Comparison of ENCODE assay signal across 8 mouse cellular contexts in genomic region chr2:30472731-30473351, GRCm38 (mm10). TPM values are rescaled to one million over a fixed set of nuclear protein-coding genes. Genes with fewer than 3 reads are reported as not detected.
DNase-seq lines count a peak whose midpoint lies in the region; ATAC-seq and TF ChIP-seq lines count a peak whose summit lies in the region.

No protein-coding gene starts in this region.

- WGBS in hindbrain, postnatal 0 days: 2% methylated on average over 52 of the region's 60 CpGs
- under 1% methylated on average over 60 of the region's 60 CpGs for WGBS in liver, embryonic 15.5 days (ENCODE audit: insufficient replicate concordance)

- peaks cover 97% of the 10 kb centered on the region for H3K27me3 ChIP-seq in megakaryocyte, embryonic 14.5 days (replicated peaks)
- no peaks in the 10 kb centered on the region for H3K27me3 ChIP-seq in hindbrain, postnatal 0 days (ENCODE audit: insufficient read depth, low read length)
- peaks cover 95% of the 10 kb centered on the region for H3K27me3 ChIP-seq in liver, embryonic 15.5 days

- H3K27ac ChIP-seq in hindbrain, postnatal 0 days: peak overlapping the region; percentile 88
- H3K27ac ChIP-seq in liver, embryonic 15.5 days (replicated peaks): peak overlapping the region; percentile 68

- no peak for ATAC-seq in megakaryocyte, adult 5-6 weeks (ENCODE audit: poor library complexity, severe bottlenecking)
- no peak for ATAC-seq in hindbrain, postnatal 0 days
- ATAC-seq in liver, embryonic 15.5 days (ENCODE audit: insufficient read depth): no peak

- peak overlapping the region; percentile 77 for H3K4me2 ChIP-seq in hindbrain, postnatal 0 days (ENCODE audit: low read depth, low read length)
- H3K4me2 ChIP-seq in liver, embryonic 15.5 days: peak overlapping the region; percentile 72

- no peak for TF ChIP-seq CTCF in hindbrain, postnatal 0 days (IDR thresholded peaks at IDR 0.05; ENCODE audit: low read depth)

- H3K36me3 ChIP-seq in megakaryocyte, embryonic 14.5 days (replicated peaks; ENCODE audit: low read length): no peaks in the 10 kb centered on the region
- H3K36me3 ChIP-seq in hindbrain, postnatal 0 days (ENCODE audit: insufficient read depth, low read length): no peaks in the 10 kb centered on the region
- no peaks in the 10 kb centered on the region for H3K36me3 ChIP-seq in liver, embryonic 15.5 days (replicated peaks)

- no peaks in the 10 kb centered on the region for H3K9me3 ChIP-seq in megakaryocyte, embryonic 14.5 days
- no peaks in the 10 kb centered on the region for H3K9me3 ChIP-seq in hindbrain, postnatal 0 days (ENCODE audit: low read length)
- H3K9me3 ChIP-seq in liver, embryonic 15.5 days (replicated peaks): no peaks in the 10 kb centered on the region

- H3K4me1 ChIP-seq in megakaryocyte, embryonic 14.5 days: peaks cover 57% of the 10 kb centered on the region
- H3K4me1 ChIP-seq in hindbrain, postnatal 0 days (ENCODE audit: insufficient read depth, low read length): peaks cover 17% of the 10 kb centered on the region
- peaks cover 40% of the 10 kb centered on the region for H3K4me1 ChIP-seq in liver, embryonic 15.5 days (replicated peaks)

- H3K4me3 ChIP-seq in megakaryocyte, embryonic 14.5 days (replicated peaks): peak overlapping the region; percentile 92
- peak overlapping the region; percentile 80 for H3K4me3 ChIP-seq in hindbrain, postnatal 0 days (ENCODE audit: low read length)
- peak overlapping the region; percentile 55 for H3K4me3 ChIP-seq in liver, embryonic 15.5 days (replicated peaks)

- H3K9ac ChIP-seq in hindbrain, postnatal 0 days (replicated peaks; ENCODE audit: low read length): peak overlapping the region; percentile 91
- peak overlapping the region; percentile 47; the same call in 1 of the 2 replicates for H3K9ac ChIP-seq in liver, embryonic 15.5 days

- peak; percentile 56 to 66 for DNase-seq in adrenal gland, postnatal 36 days
- DNase-seq in gastrocnemius, adult 8-10 months (ENCODE audit: low spot score in 2 of 2): peak; percentile 36 to 45
- peak; percentile 49 for DNase-seq in hindbrain, postnatal 0 days (ENCODE audit: low spot score)
- DNase-seq in retina, embryonic 14.5 days (ENCODE audit: low spot score): peak; percentile 58
- no peak for DNase-seq in frontal cortex, postnatal 25 days (ENCODE audit: low spot score in 2 of 2)

RNA-seq across cellular contexts. Expression of gene Ier5l, which starts 1.2 kb away (rescaled TPM):
- polyA plus RNA-seq in megakaryocyte, embryonic 14.5 days (2012; ENCODE audit: insufficient read depth, low replicate concordance): 2.7 and 5.0 TPM in 2 replicates
- 0.18 and 0.40 TPM in 2 replicates for total RNA-seq in megakaryocyte, adult 5-6 weeks (2015)
- 0.99 and 1.1 TPM in 2 replicates for total RNA-seq in megakaryocyte, adult 5-6 weeks (2017)
- total RNA-seq in adrenal gland, postnatal 36 days (2021): 1 to 10 TPM; 3.3 to 4.5 TPM
- 1 to 10 TPM in 3 of 4 experiments, under 1 TPM in 1; 0.96 to 1.7 (median 1.4) TPM for total RNA-seq in gastrocnemius, adult 8-10 months (2022)
- total RNA-seq in hindbrain, postnatal 0 days (2014; rRNA removed): 26.5 and 30.2 TPM in 2 replicates
- polyA plus RNA-seq in hindbrain, postnatal 0 days (2015; fragmentation: Nextera tagmentation; extraction: Ambion mirVana): 2.4 and 2.8 TPM in 2 replicates
- 0.06 and 0.16 TPM in 2 replicates for polyA plus RNA-seq in liver, embryonic 15.5 days (2015; fragmentation: Nextera tagmentation; extraction: Ambion mirVana)

RNA-seq across cellular contexts. Expression of gene Ptpa, which starts 57.0 kb away (rescaled TPM):
- 473 and 551 TPM in 2 replicates for polyA plus RNA-seq in megakaryocyte, embryonic 14.5 days (2012; ENCODE audit: insufficient read depth, low replicate concordance)
- total RNA-seq in megakaryocyte, adult 5-6 weeks (2015): 68.9 and 69.0 TPM in 2 replicates
- 44.3 and 45.9 TPM in 2 replicates for total RNA-seq in megakaryocyte, adult 5-6 weeks (2017)
- total RNA-seq in adrenal gland, postnatal 36 days (2021): 100 to 1,000 TPM; 123 to 143 TPM
- 10 to 100 TPM; 55.6 to 70.0 (median 63.9) TPM for total RNA-seq in gastrocnemius, adult 8-10 months (2022)
- 140 and 156 TPM in 2 replicates for total RNA-seq in hindbrain, postnatal 0 days (2014; rRNA removed)
- 133 and 138 TPM in 2 replicates for polyA plus RNA-seq in hindbrain, postnatal 0 days (2015; fragmentation: Nextera tagmentation; extraction: Ambion mirVana)
- polyA plus RNA-seq in liver, embryonic 15.5 days (2015; fragmentation: Nextera tagmentation; extraction: Ambion mirVana): 129 and 141 TPM in 2 replicates

RNA-seq across cellular contexts. Expression of gene Crat, which starts 57.2 kb away (rescaled TPM):
- polyA plus RNA-seq in megakaryocyte, embryonic 14.5 days (2012; ENCODE audit: insufficient read depth, low replicate concordance): 55.0 and 64.0 TPM in 2 replicates
- 26.2 and 29.6 TPM in 2 replicates for total RNA-seq in megakaryocyte, adult 5-6 weeks (2015)
- total RNA-seq in megakaryocyte, adult 5-6 weeks (2017): 13.9 and 14.2 TPM in 2 replicates
- 100 to 1,000 TPM; 124 to 168 TPM for total RNA-seq in adrenal gland, postnatal 36 days (2021)
- total RNA-seq in gastrocnemius, adult 8-10 months (2022): 100 to 1,000 TPM; 355 to 420 (median 382) TPM
- total RNA-seq in hindbrain, postnatal 0 days (2014; rRNA removed): 49.3 and 51.5 TPM in 2 replicates
- 26.0 and 27.6 TPM in 2 replicates for polyA plus RNA-seq in hindbrain, postnatal 0 days (2015; fragmentation: Nextera tagmentation; extraction: Ambion mirVana)
- 24.3 and 29.0 TPM in 2 replicates for polyA plus RNA-seq in liver, embryonic 15.5 days (2015; fragmentation: Nextera tagmentation; extraction: Ambion mirVana)

Comparison
In these comparisons a context has a peak if more than half of its experiments do, and no peak if none do; other contexts are left out.
1. DNase-seq: peak in adrenal gland, postnatal 36 days (2 of 2), gastrocnemius, adult 8-10 months (2 of 2), hindbrain, postnatal 0 days (single experiment) and retina, embryonic 14.5 days (single experiment); none in frontal cortex, postnatal 25 days (0 of 2).
2. Peak in every context shown above with its lines, with median percentiles within 50 percentile points of each other: H3K4me3 ChIP-seq.